Mouse (Mus musculus): ENCODE results near the gene Ticam1. TPM values are rescaled to one million over a fixed set of nuclear protein-coding genes. Genes with fewer than 3 reads are reported as not detected.

Ticam1 gene
- total RNA-seq, 1 experiment, result 2.8 TPM

GRCm38 (mm10) chr17:56254695-56255094 is 21.9 kb downstream of the Ticam1 start:
- no peak for TF ChIP-seq ZNF384 (IDR thresholded peaks at IDR 0.05; ENCODE audit: low read depth, low read length)
- TF ChIP-seq MAFK (IDR thresholded peaks at IDR 0.05; ENCODE audit: insufficient read depth, low read depth, low read length), result no peak
- TF ChIP-seq HCFC1 (IDR thresholded peaks at IDR 0.05; ENCODE audit: borderline replicate concordance, insufficient read depth, low read length), result no peak
- TF ChIP-seq CHD2 (IDR thresholded peaks at IDR 0.05; ENCODE audit: low read depth, low read length), result no peak
- TF ChIP-seq ZC3H11A (IDR thresholded peaks at IDR 0.05; ENCODE audit: borderline replicate concordance, low read depth, low read length), result no peak
- no peak overlapping the region for H3K27ac ChIP-seq (ENCODE audit: insufficient read depth, low read depth, low read length, poor library complexity, severe bottlenecking)

GRCm38 (mm10) chr17:56251136-56251829 is 25.3 kb downstream of the Ticam1 start:
- H3K36me3 ChIP-seq (ENCODE audit: control insufficient read depth, insufficient read depth, low read length, poor library complexity, severe bottlenecking), result no peaks in the 10 kb centered on the region
- H3K27ac ChIP-seq (ENCODE audit: insufficient read depth, low read depth, low read length, poor library complexity, severe bottlenecking), result peak overlapping the region; percentile 41; the same call in 1 of the 2 replicates
- DNase-seq (ENCODE audit: low read depth, low spot score), result no peak
- H3K9me3 ChIP-seq (ENCODE audit: control insufficient read depth, insufficient read depth, low read depth, low read length), result no peaks in the 10 kb centered on the region
- peak; percentile 87 for TF ChIP-seq ZNF384 (IDR thresholded peaks at IDR 0.05; ENCODE audit: low read depth, low read length)
- TF ChIP-seq ZC3H11A (IDR thresholded peaks at IDR 0.05; ENCODE audit: borderline replicate concordance, low read depth, low read length), result 0 out of 2 replicates have a peak, but pooled peaks have one; percentile 7
- TF ChIP-seq MAFK (IDR thresholded peaks at IDR 0.05; ENCODE audit: insufficient read depth, low read depth, low read length), result no peak
- TF ChIP-seq HCFC1 (IDR thresholded peaks at IDR 0.05; ENCODE audit: borderline replicate concordance, insufficient read depth, low read length), result peak; percentile 48; the same call in 1 of the 2 replicates
- no peak for TF ChIP-seq CHD2 (IDR thresholded peaks at IDR 0.05; ENCODE audit: low read depth, low read length)
- H3K4me3 ChIP-seq (ENCODE audit: insufficient read depth in 1 of 2, low read depth in 1 of 2, low read length in 2 of 2, poor library complexity in 1 of 2, severe bottlenecking in 1 of 2), result no peak overlapping the region
- 0 out of 2 replicates have a peak overlapping the region, but pooled peaks have one; percentile 1 for H3K9ac ChIP-seq (ENCODE audit: insufficient read depth, low read depth, low read length, poor library complexity, severe bottlenecking)
- H3K4me1 ChIP-seq (ENCODE audit: control insufficient read depth in 2 of 2, insufficient read depth in 2 of 2, low read length in 2 of 2, poor library complexity in 1 of 2), result peaks cover 0 to 11% of the 10 kb centered on the region in 2 experiments; a peak in 3 of 4 replicates
- in situ Hi-C loops (cut with MboI; ENCODE audit: low sequenced_read_pairs in 2 of 2, unreplicated experiment in 2 of 2), result no loop called here

More at GRCm38 (mm10) chr17:56254695-56255094, 21.9 kb downstream of the Ticam1 start:
- Histone ChIP-seq H3K9me3 (ENCODE audit: control insufficient read depth, insufficient read depth, low read depth, low read length) (no peaks in the 10 kb centered on the region), H3K4me1 (ENCODE audit: control insufficient read depth in 2 of 2, insufficient read depth in 2 of 2, low read length in 2 of 2, poor library complexity in 1 of 2) (peaks cover 2 to 20% of the 10 kb centered on the region in 2 experiments; a peak in 3 of 4 replicates), H3K4me3 (ENCODE audit: insufficient read depth in 1 of 2, low read depth in 1 of 2, low read length in 2 of 2, poor library complexity in 1 of 2, severe bottlenecking in 1 of 2) (no peak overlapping the region), H3K36me3 (ENCODE audit: control insufficient read depth, insufficient read depth, low read length, poor library complexity, severe bottlenecking) (peaks cover 17% of the 10 kb centered on the region), H3K9ac (ENCODE audit: insufficient read depth, low read depth, low read length, poor library complexity, severe bottlenecking) (no peak overlapping the region)
- DNase-seq (ENCODE audit: low read depth, low spot score), result no peak
- in situ Hi-C loops (cut with MboI; ENCODE audit: low sequenced_read_pairs in 2 of 2, unreplicated experiment in 2 of 2), result no loop called here

- no peak for DNase-seq (ENCODE audit: low read depth, low spot score)
- no peak overlapping the region for H3K9ac ChIP-seq (ENCODE audit: insufficient read depth, low read depth, low read length, poor library complexity, severe bottlenecking)
- no peak overlapping the region for H3K4me3 ChIP-seq (ENCODE audit: insufficient read depth in 1 of 2, low read depth in 1 of 2, low read length in 2 of 2, poor library complexity in 1 of 2, severe bottlenecking in 1 of 2)
- H3K27ac ChIP-seq (ENCODE audit: insufficient read depth, low read depth, low read length, poor library complexity, severe bottlenecking), result no peak overlapping the region
- H3K36me3 ChIP-seq (ENCODE audit: control insufficient read depth, insufficient read depth, low read length, poor library complexity, severe bottlenecking), result no peaks in the 10 kb centered on the region
- peaks cover 0 to 3% of the 10 kb centered on the region in 2 experiments; a peak in 1 of 4 replicates for H3K4me1 ChIP-seq (ENCODE audit: control insufficient read depth in 2 of 2, insufficient read depth in 2 of 2, low read length in 2 of 2, poor library complexity in 1 of 2)
- TF ChIP-seq MAFK (IDR thresholded peaks at IDR 0.05; ENCODE audit: insufficient read depth, low read depth, low read length) (no peak), ZNF384 (IDR thresholded peaks at IDR 0.05; ENCODE audit: low read depth, low read length) (no peak), ZC3H11A (IDR thresholded peaks at IDR 0.05; ENCODE audit: borderline replicate concordance, low read depth, low read length) (no peak), CHD2 (IDR thresholded peaks at IDR 0.05; ENCODE audit: low read depth, low read length) (no peak), HCFC1 (IDR thresholded peaks at IDR 0.05; ENCODE audit: borderline replicate concordance, insufficient read depth, low read length) (no peak)
- in situ Hi-C loops (cut with MboI; ENCODE audit: low sequenced_read_pairs in 2 of 2, unreplicated experiment in 2 of 2), result no loop called here
- H3K9me3 ChIP-seq (ENCODE audit: control insufficient read depth, insufficient read depth, low read depth, low read length), result no peaks in the 10 kb centered on the region
Measured at GRCm38 (mm10) chr17:56245608-56246007, 31.0 kb downstream of the Ticam1 start.

GRCm38 (mm10) chr17:56241541-56242401 is 34.8 kb downstream of the Ticam1 start:
- peak overlapping the region; percentile 57 to 65 for H3K4me3 ChIP-seq (ENCODE audit: insufficient read depth in 1 of 2, low read depth in 1 of 2, low read length in 2 of 2, poor library complexity in 1 of 2, severe bottlenecking in 1 of 2)

More at GRCm38 (mm10) chr17:56241541-56242401, 34.8 kb downstream of the Ticam1 start:
- Histone ChIP-seq H3K4me1 (ENCODE audit: control insufficient read depth in 2 of 2, insufficient read depth in 2 of 2, low read length in 2 of 2, poor library complexity in 1 of 2) (peaks cover 0 to 4% of the 10 kb centered on the region in 2 experiments; a peak in 1 of 4 replicates), H3K36me3 (ENCODE audit: control insufficient read depth, insufficient read depth, low read length, poor library complexity, severe bottlenecking) (no peaks in the 10 kb centered on the region), H3K27ac (ENCODE audit: insufficient read depth, low read depth, low read length, poor library complexity, severe bottlenecking) (no peak overlapping the region), H3K9ac (ENCODE audit: insufficient read depth, low read depth, low read length, poor library complexity, severe bottlenecking) (no peak overlapping the region), H3K9me3 (ENCODE audit: control insufficient read depth, insufficient read depth, low read depth, low read length) (no peaks in the 10 kb centered on the region)
- in situ Hi-C loops (cut with MboI; ENCODE audit: low sequenced_read_pairs in 2 of 2, unreplicated experiment in 2 of 2), result no loop called here
- peak; percentile 86 for DNase-seq (ENCODE audit: low read depth, low spot score)
- TF ChIP-seq CHD2 (IDR thresholded peaks at IDR 0.05; ENCODE audit: low read depth, low read length) (no peak), HCFC1 (IDR thresholded peaks at IDR 0.05; ENCODE audit: borderline replicate concordance, insufficient read depth, low read length) (peak; percentile 51; the same call in 1 of the 2 replicates), ZC3H11A (IDR thresholded peaks at IDR 0.05; ENCODE audit: borderline replicate concordance, low read depth, low read length) (no peak), ZNF384 (IDR thresholded peaks at IDR 0.05; ENCODE audit: low read depth, low read length) (no peak), MAFK (IDR thresholded peaks at IDR 0.05; ENCODE audit: insufficient read depth, low read depth, low read length) (no peak)

All from ES-E14 (cell line).